Mouse (Mus musculus) kidney, postnatal 0 days (tissue): ENCODE measurements around the gene Ralgps1. TPM values are rescaled to one million over a fixed set of nuclear protein-coding genes. Genes with fewer than 3 reads are reported as not detected.

Experiments
- ATAC-seq: fragments of 200-750 bp; cut with Nextera tagmentation; replicated peaks from 2 replicates; pipeline ENCODE4 v1.8.0; 2017; ENCODE audit warnings: low read depth, moderate number of reproducible peaks, moderate TSS enrichment, moderate library complexity; ENCODE audit not compliant: low FRiP score
- DNase-seq: peaks from one replicate; pipeline ENCODE4 v3.0.0-alpha.2; 2016; ENCODE audit warnings: low spot score
- H3K27ac ChIP-seq: fragments of 300-500 bp; sonication (generic); 2 replicates; pipeline ENCODE4 v1.5.1; 2014; ENCODE audit warnings: mild to moderate bottlenecking
- H3K27me3 ChIP-seq: fragments of 300-500 bp; sonication (generic); 2 replicates; pipeline ENCODE4 v1.6.1; 2014; ENCODE audit warnings: low read length, mixed read lengths; ENCODE audit not compliant: insufficient read depth
- H3K36me3 ChIP-seq: fragments of 300-500 bp; sonication (generic); 2 replicates; pipeline ENCODE4 v1.6.1; 2014; ENCODE audit warnings: low read length, mixed read lengths; ENCODE audit not compliant: insufficient read depth
- H3K4me1 ChIP-seq: fragments of 300-500 bp; sonication (generic); replicated peaks from 2 replicates; pipeline ENCODE4 v1.6.1; 2014; ENCODE audit warnings: antibody characterized with exemption, low read length, mixed read lengths; ENCODE audit not compliant: insufficient read depth
- H3K4me2 ChIP-seq: fragments of 300-500 bp; sonication (generic); 2 replicates; pipeline ENCODE4 v1.6.1; 2014; ENCODE audit warnings: mild to moderate bottlenecking, low read length, moderate library complexity, mixed read lengths
- H3K4me3 ChIP-seq: fragments of 300-500 bp; sonication (generic); replicated peaks from 2 replicates; pipeline ENCODE4 v1.5.1; 2014; ENCODE audit warnings: low read depth, low read length
- H3K9ac ChIP-seq: fragments of 300-500 bp; sonication (generic); 2 replicates; pipeline ENCODE4 v1.6.1; 2014; ENCODE audit warnings: low read depth, low read length
- H3K9me3 ChIP-seq: fragments of 300-500 bp; sonication (generic); replicated peaks from 2 replicates; pipeline ENCODE4 v1.6.1; 2016; ENCODE audit warnings: low read length, inconsistent platforms, mixed read lengths
- CTCF ChIP-seq: IDR thresholded peaks from 2 replicates; pipeline ENCODE4 v1.5.1; 2016; ENCODE audit warnings: antibody characterized with exemption, low read depth, mild to moderate bottlenecking, moderate library complexity
- WGBS: fragments of 180-500 bp; shearing (Covaris S2); extraction: QIAGEN DNeasy Blood & Tissue Kit; methylation state at CpG from one replicate; pipeline ENCODE4 v1.1.7; 2014; 5-methylcytosine and 5-hydroxymethylcytosine counted together
- polyA plus RNA-seq: library from polyadenylated mRNA; unstranded; fragments of >200 nt; fragmentation: Nextera tagmentation; extraction: Ambion mirVana; gene quantifications from 2 replicates; pipeline ENCODE4 v1.2.1, GENCODE M21; 2015

Gene Ralgps1
- polyA plus RNA-seq, 1 experiment from 2014 or later, result 3.1 TPM

DNA sequence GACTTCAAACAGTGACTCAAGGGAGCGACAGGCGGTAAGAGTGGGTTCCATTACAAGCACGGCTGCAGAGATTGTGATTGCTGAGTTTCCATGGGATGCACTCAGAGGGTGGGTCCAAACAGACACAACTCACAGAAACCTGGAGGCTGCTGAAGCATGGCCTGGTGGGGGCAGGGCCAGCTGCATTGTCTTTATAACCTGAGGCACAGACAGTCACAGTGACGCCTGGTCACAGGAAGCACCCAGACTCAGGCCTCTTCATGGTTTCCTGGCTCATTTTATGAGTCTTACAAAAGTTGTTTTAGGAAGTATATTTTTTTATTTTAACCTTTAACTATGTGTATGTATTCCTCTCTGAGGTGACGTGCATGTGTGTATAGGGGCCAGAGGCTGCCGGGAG, 201.8 kb downstream of the Ralgps1 start:
- Histone ChIP-seq H3K27ac (no peak overlapping the region; the same call in 1 of the 2 replicates), H3K36me3 (no peaks in the 10 kb centered on the region), H3K27me3 (no peaks in the 10 kb centered on the region), H3K9me3 (no peaks in the 10 kb centered on the region), H3K4me1 (peaks cover 28% of the 10 kb centered on the region), H3K4me2 (no peak overlapping the region), H3K4me3 (no peak overlapping the region), H3K9ac (0 out of 2 replicates have a peak overlapping the region, but pooled peaks have one; percentile 4)
- no peak for TF ChIP-seq CTCF
- ATAC-seq (no peak), DNase-seq (no peak)
- 63% methylated on average over 6 of the region's 6 CpGs for WGBS

DNA sequence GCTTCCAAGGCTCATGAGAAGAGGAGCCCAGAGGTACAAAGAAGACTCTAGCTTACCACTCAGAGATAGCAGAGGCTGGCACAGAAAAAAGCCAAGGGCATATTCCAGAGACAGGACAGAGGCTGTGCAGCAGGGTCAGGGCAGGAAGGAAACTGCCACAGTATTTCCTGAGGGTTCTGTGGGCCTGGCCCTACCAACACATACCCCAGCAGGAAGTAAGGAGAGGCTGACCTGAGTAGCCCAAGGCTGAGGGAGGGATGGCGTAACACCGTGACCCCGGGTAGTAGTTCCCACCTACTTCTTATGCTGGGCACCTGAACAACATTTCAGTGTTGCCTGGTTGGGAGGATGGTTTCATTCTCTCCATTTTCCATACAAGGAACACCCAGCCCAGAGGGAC, 204.2 kb downstream of the Ralgps1 start:
- Histone ChIP-seq H3K9me3 (no peaks in the 10 kb centered on the region), H3K27ac (no peak overlapping the region; the same call in 1 of the 2 replicates), H3K4me3 (no peak overlapping the region), H3K4me2 (no peak overlapping the region), H3K36me3 (no peaks in the 10 kb centered on the region), H3K27me3 (no peaks in the 10 kb centered on the region), H3K9ac (no peak overlapping the region), H3K4me1 (peaks cover 28% of the 10 kb centered on the region)
- WGBS, result 92% methylated on average over 3 of the region's 3 CpGs
- no peak for TF ChIP-seq CTCF
- DNase-seq, result no peak
- no peak for ATAC-seq

DNA sequence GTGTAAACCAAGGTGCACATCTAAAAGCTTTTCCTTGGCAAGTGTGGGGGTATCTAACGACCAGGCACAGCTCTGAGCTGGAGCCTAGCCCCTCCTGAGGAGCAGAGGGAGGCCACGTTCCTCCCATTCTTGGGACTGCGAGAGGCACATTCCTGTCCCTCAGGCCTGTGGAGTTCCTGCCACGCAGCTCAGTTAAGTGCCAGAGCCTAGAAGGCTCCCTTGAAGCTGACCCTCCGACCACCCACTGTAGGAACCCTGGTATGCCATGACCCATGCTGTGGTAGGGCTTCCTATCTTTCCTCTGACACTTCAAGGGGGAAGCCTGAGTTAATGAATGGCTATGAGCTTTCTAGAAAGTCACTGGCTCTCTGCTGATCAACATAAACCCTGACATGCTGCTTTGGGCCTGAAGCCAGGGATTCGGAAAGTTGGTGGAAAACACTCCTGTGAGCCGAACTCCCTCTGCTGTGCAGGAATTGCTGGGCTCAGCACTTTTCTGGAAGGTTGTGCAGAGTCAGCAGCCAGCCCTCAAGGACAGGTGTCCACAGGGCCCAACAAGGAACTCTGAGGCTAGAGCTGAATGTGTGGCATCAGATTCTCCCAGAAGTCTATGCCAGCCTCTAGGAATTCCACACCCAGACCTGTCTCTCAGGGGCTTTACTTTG, 205.4 kb downstream of the Ralgps1 start:
- H3K27me3 ChIP-seq, result no peaks in the 10 kb centered on the region
- no peaks in the 10 kb centered on the region for H3K36me3 ChIP-seq
- no peaks in the 10 kb centered on the region for H3K9me3 ChIP-seq
- TF ChIP-seq CTCF, result peak; percentile 21; the same call in 1 of the 2 replicates
- WGBS, result 18% methylated on average over 7 of the region's 7 CpGs
- no peak overlapping the region for H3K9ac ChIP-seq
- ATAC-seq (peak; percentile 80), DNase-seq (peak; percentile 72)
- peaks cover 28% of the 10 kb centered on the region for H3K4me1 ChIP-seq
- H3K4me3 ChIP-seq, result no peak overlapping the region
- no peak overlapping the region for H3K4me2 ChIP-seq
- H3K27ac ChIP-seq, result peak overlapping the region; percentile 88

DNA sequence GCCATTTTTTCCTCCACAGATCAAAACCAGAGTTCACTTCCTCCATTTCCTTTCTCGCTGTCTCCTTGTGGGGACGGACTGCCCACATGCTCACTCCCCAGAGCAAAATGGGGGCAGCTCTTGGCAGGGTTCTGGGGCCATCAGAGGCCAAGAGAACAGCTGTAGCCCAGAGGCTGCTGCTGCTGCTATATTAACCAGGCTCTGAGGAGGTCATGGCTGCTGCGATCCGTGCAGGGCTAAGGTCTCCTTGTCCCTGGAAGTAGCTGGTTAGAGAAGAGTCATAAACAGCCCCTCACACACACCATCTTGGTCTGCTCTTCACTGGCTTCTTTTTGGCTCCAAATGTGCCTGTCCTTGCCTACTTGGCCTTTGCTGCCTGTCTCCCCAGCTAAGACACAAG, 206.1 kb downstream of the Ralgps1 start:
- Histone ChIP-seq H3K27me3 (no peaks in the 10 kb centered on the region), H3K27ac (peak overlapping the region; percentile 88), H3K9ac (no peak overlapping the region), H3K4me1 (peaks cover 32% of the 10 kb centered on the region), H3K4me2 (no peak overlapping the region), H3K9me3 (no peaks in the 10 kb centered on the region), H3K36me3 (no peaks in the 10 kb centered on the region), H3K4me3 (no peak overlapping the region)
- ATAC-seq (no peak), DNase-seq (no peak)
- TF ChIP-seq CTCF, result no peak
- 47% methylated on average over 4 of the region's 4 CpGs for WGBS

DNA sequence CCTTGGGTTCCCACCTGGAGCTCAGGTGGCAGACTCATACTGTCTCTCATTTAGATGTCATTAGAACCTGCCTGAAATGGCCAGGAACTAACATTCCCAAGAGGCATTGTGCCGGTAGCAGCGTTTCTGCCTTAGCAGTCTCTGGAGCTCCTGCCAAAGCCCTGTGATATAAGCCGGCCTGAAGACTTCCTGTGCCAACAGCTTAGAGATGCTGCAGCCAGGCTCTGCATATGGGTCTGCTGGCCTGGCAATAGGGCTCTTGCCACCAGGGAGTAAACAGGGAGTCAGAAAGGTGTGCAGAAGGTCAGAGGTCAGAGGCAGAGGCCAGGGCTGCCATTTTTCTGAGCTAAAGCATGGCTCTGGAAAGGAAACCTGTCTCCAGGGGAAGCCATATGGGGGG, 206.6 kb downstream of the Ralgps1 start:
- H3K36me3 ChIP-seq, result no peaks in the 10 kb centered on the region
- H3K27ac ChIP-seq, result peak overlapping the region; percentile 88
- DNase-seq (no peak), ATAC-seq (no peak)
- H3K9me3 ChIP-seq, result no peaks in the 10 kb centered on the region
- WGBS, result 51% methylated on average over 3 of the region's 3 CpGs
- no peak for TF ChIP-seq CTCF
- H3K27me3 ChIP-seq, result no peaks in the 10 kb centered on the region
- no peak overlapping the region for H3K9ac ChIP-seq
- peaks cover 38% of the 10 kb centered on the region for H3K4me1 ChIP-seq
- no peak overlapping the region for H3K4me2 ChIP-seq
- H3K4me3 ChIP-seq, result no peak overlapping the region

DNA sequence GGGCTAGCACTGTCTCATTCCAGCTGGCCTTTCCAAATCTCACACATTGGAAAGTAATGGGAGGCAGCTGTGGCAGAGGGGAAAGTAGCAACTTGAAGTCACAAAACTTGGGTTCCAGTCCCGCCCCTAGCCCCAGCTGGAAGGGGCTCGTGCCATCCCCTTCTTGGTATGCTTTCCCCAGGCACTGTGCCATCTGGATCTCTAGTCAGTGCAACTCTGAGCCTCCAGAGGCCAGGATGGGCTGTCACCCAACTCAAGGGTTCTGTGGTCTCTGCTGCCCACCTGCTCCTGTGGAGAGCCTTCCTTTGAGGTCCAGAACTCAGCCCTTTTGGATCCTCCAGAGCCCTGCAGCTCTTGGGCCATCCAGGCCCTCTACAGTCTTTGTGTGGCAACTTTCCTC, 209.2 kb downstream of the Ralgps1 start:
- Histone ChIP-seq H3K4me2 (no peak overlapping the region), H3K27me3 (no peaks in the 10 kb centered on the region), H3K27ac (no peak overlapping the region), H3K4me1 (peaks cover 32% of the 10 kb centered on the region), H3K4me3 (no peak overlapping the region), H3K9ac (no peak overlapping the region), H3K36me3 (no peaks in the 10 kb centered on the region), H3K9me3 (no peaks in the 10 kb centered on the region)
- no peak for DNase-seq
- no peak for TF ChIP-seq CTCF
- ATAC-seq, result no peak
- WGBS, result 91% methylated on average over 2 of the region's 2 CpGs
